Mouse (Mus musculus): ENCODE data around the gene Shd. TPM values are rescaled to one million over a fixed set of nuclear protein-coding genes. Genes with fewer than 3 reads are reported as not detected.
A peak's percentile ranks its signal among the peaks of the same experiment; 100 is the strongest.

The Shd gene
- polyA plus RNA-seq, 1 experiment from 2014 or later = 195 TPM

GRCm38 (mm10) chr17:55986030-55986961 lies 16.0 kb downstream of the Shd start, which contains the start of gene Fsd1:
Fsd1 (plus strand) TSS chr17:55986509.
- Histone ChIP-seq H3K9ac (replicated peaks) (peak within 1 kb of the TSS; percentile 64), H3K27me3 (replicated peaks) (no peaks in the 10 kb centered on the region), H3K4me2 (peak within 1 kb of the TSS; percentile 65), H3K4me3 (replicated peaks) (peak within 1 kb of the TSS; percentile 70), H3K27ac (replicated peaks) (peak within 1 kb of the TSS; percentile 75), H3K9me3 (replicated peaks) (no peaks in the 10 kb centered on the region), H3K36me3 (peaks cover 19% of the 10 kb centered on the region; the same call in 1 of the 2 replicates), H3K4me1 (peaks cover 15% of the 10 kb centered on the region)
- 9% methylated on average over 30 of the region's 35 CpGs for WGBS
- ATAC-seq (ENCODE audit: low FRiP score) = peak; percentile 91

- H3K36me3 ChIP-seq = peaks cover 55% of the 10 kb centered on the region
- H3K9me3 ChIP-seq (replicated peaks) = no peaks in the 10 kb centered on the region
- no peak overlapping the region for H3K4me2 ChIP-seq
- no peak for ATAC-seq (ENCODE audit: low FRiP score)
- no peaks in the 10 kb centered on the region for H3K27me3 ChIP-seq (replicated peaks)
- H3K4me1 ChIP-seq = peaks cover 15% of the 10 kb centered on the region
- WGBS = 88% methylated on average over 8 of the region's 8 CpGs
- no peak overlapping the region for H3K9ac ChIP-seq (replicated peaks)
- H3K27ac ChIP-seq (replicated peaks) = no peak overlapping the region
- no peak overlapping the region for H3K4me3 ChIP-seq (replicated peaks)
These were observed 20.1 kb downstream of the Shd start for GRCm38 (mm10) chr17:55990278-55990898.

GRCm38 (mm10) chr17:55996007-55996406 lies 25.7 kb downstream of the Shd start:
- Histone ChIP-seq H3K9me3 (replicated peaks) (no peaks in the 10 kb centered on the region), H3K4me2 (no peak overlapping the region), H3K27me3 (replicated peaks) (peaks cover 16% of the 10 kb centered on the region), H3K9ac (replicated peaks) (no peak overlapping the region), H3K4me3 (replicated peaks) (no peak overlapping the region), H3K27ac (replicated peaks) (no peak overlapping the region), H3K4me1 (no peaks in the 10 kb centered on the region), H3K36me3 (peaks cover 52% of the 10 kb centered on the region)
- WGBS = 87% methylated on average over 15 of the region's 15 CpGs
- ATAC-seq (ENCODE audit: low FRiP score) = no peak

- Histone ChIP-seq H3K36me3 (peaks cover 20% of the 10 kb centered on the region), H3K9me3 (replicated peaks) (no peaks in the 10 kb centered on the region), H3K4me1 (no peaks in the 10 kb centered on the region), H3K4me2 (peak overlapping the region; percentile 26; the same call in 1 of the 2 replicates), H3K27me3 (replicated peaks) (peaks cover 21% of the 10 kb centered on the region), H3K9ac (replicated peaks) (no peak overlapping the region), H3K4me3 (replicated peaks) (no peak overlapping the region), H3K27ac (replicated peaks) (no peak overlapping the region)
- ATAC-seq (ENCODE audit: low FRiP score) = 0 out of 2 replicates have a peak, but pooled peaks have one; percentile 3
- WGBS = 10% methylated on average over 30 of the region's 30 CpGs
These were observed 29.7 kb downstream of the Shd start for GRCm38 (mm10) chr17:55999794-56000499.

- no peaks in the 10 kb centered on the region for H3K36me3 ChIP-seq
- H3K4me2 ChIP-seq = no peak overlapping the region
- no peak for ATAC-seq (ENCODE audit: low FRiP score)
- no peaks in the 10 kb centered on the region for H3K9me3 ChIP-seq (replicated peaks)
- peaks cover 7% of the 10 kb centered on the region for H3K4me1 ChIP-seq
- H3K27ac ChIP-seq (replicated peaks) = no peak overlapping the region
- H3K9ac ChIP-seq (replicated peaks) = no peak overlapping the region
- no peak overlapping the region for H3K4me3 ChIP-seq (replicated peaks)
- WGBS = 92% methylated on average over 3 of the region's 3 CpGs
- peaks cover 21% of the 10 kb centered on the region for H3K27me3 ChIP-seq (replicated peaks)
These were observed 32.7 kb downstream of the Shd start for GRCm38 (mm10) chr17:56003000-56003399.

GRCm38 (mm10) chr17:56005415-56006061 lies 35.3 kb downstream of the Shd start, which contains the start of the genes Stap2 and Mpnd:
Stap2 (minus strand) TSS chr17:56005584.
Mpnd (plus strand) TSS chr17:56005711.
- Histone ChIP-seq H3K9me3 (replicated peaks) (no peaks in the 10 kb centered on the region), H3K4me3 (replicated peaks) (no peak within 1 kb of the TSS), H3K4me2 (peak within 1 kb of the TSS; percentile 2; the same call in 1 of the 2 replicates), H3K4me1 (peaks cover 20% of the 10 kb centered on the region), H3K27ac (replicated peaks) (no peak within 1 kb of the TSS), H3K27me3 (replicated peaks) (peaks cover 9% of the 10 kb centered on the region; the same call in 1 of the 2 replicates), H3K9ac (replicated peaks) (no peak within 1 kb of the TSS), H3K36me3 (no peaks in the 10 kb centered on the region)
- 57% methylated on average over 13 of the region's 13 CpGs for WGBS
- ATAC-seq (ENCODE audit: low FRiP score) = no peak

- H3K27ac ChIP-seq (replicated peaks) = peak overlapping the region; percentile 98; the same call in 1 of the 2 replicates
- 54% methylated on average over 10 of the region's 10 CpGs for WGBS
- H3K4me2 ChIP-seq = no peak overlapping the region
- no peaks in the 10 kb centered on the region for H3K9me3 ChIP-seq (replicated peaks)
- no peak for ATAC-seq (ENCODE audit: low FRiP score)
- 0 out of 2 replicates have a peak, but pooled peaks cover 3% of the 10 kb centered on the region for H3K27me3 ChIP-seq (replicated peaks)
- no peak overlapping the region for H3K4me3 ChIP-seq (replicated peaks)
- peaks cover 8% of the 10 kb centered on the region for H3K36me3 ChIP-seq
- H3K9ac ChIP-seq (replicated peaks) = no peak overlapping the region
- H3K4me1 ChIP-seq = peaks cover 34% of the 10 kb centered on the region
These were observed 36.7 kb downstream of the Shd start for GRCm38 (mm10) chr17:56006956-56007355.

- 0 out of 2 replicates have a peak, but pooled peaks cover 3% of the 10 kb centered on the region for H3K27me3 ChIP-seq (replicated peaks)
- H3K4me2 ChIP-seq = peak overlapping the region; percentile 99
- H3K4me1 ChIP-seq = peaks cover 40% of the 10 kb centered on the region
- peaks cover 15% of the 10 kb centered on the region for H3K36me3 ChIP-seq
- H3K9me3 ChIP-seq (replicated peaks) = no peaks in the 10 kb centered on the region
- peak; percentile 9 for ATAC-seq (ENCODE audit: low FRiP score)
- peak overlapping the region; percentile 90 for H3K4me3 ChIP-seq (replicated peaks)
- 29% methylated on average over 14 of the region's 14 CpGs for WGBS
- H3K9ac ChIP-seq (replicated peaks) = peak overlapping the region; percentile 97
- peak overlapping the region; percentile 98 for H3K27ac ChIP-seq (replicated peaks)
These were observed 37.4 kb downstream of the Shd start for GRCm38 (mm10) chr17:56007444-56008355.

- Histone ChIP-seq H3K27ac (replicated peaks) (peak overlapping the region; percentile 98), H3K27me3 (replicated peaks) (no peaks in the 10 kb centered on the region), H3K4me2 (peak overlapping the region; percentile 99), H3K9me3 (replicated peaks) (no peaks in the 10 kb centered on the region), H3K4me1 (peaks cover 40% of the 10 kb centered on the region), H3K4me3 (replicated peaks) (peak overlapping the region; percentile 90), H3K36me3 (peaks cover 21% of the 10 kb centered on the region), H3K9ac (replicated peaks) (peak overlapping the region; percentile 97)
- ATAC-seq (ENCODE audit: low FRiP score) = peak; percentile 94
- under 1% methylated on average over 21 of the region's 21 CpGs for WGBS
These were observed 38.3 kb downstream of the Shd start for GRCm38 (mm10) chr17:56008356-56009087.
